Mouse (Mus musculus): ENCODE data around the gene Mau2.

- TF ChIP-seq GATA1 (IDR thresholded peaks at IDR 0.05; ENCODE audit: borderline replicate concordance, low read length) (no peak), FLI1 (IDR thresholded peaks at IDR 0.05; ENCODE audit: low read length) (no peak)
These were observed 43.6 kb upstream of the Mau2 start for GRCm38 (mm10) chr8:70086151-70086550.
